Mouse (Mus musculus): ENCODE data around the gene Dnm2. TPM values are rescaled to one million over a fixed set of nuclear protein-coding genes. Genes with fewer than 3 reads are reported as not detected.
A peak's percentile ranks its signal among the peaks of the same experiment; 100 is the strongest.
"Not testable (repeated sequence)": the region's sequence is repeated elsewhere in the genome, so short reads cannot be mapped to it uniquely, and the experiment has no call there.

Gene Dnm2
- polyA plus RNA-seq, 1 experiment from 2014 or later = 77.4 TPM

DNA sequence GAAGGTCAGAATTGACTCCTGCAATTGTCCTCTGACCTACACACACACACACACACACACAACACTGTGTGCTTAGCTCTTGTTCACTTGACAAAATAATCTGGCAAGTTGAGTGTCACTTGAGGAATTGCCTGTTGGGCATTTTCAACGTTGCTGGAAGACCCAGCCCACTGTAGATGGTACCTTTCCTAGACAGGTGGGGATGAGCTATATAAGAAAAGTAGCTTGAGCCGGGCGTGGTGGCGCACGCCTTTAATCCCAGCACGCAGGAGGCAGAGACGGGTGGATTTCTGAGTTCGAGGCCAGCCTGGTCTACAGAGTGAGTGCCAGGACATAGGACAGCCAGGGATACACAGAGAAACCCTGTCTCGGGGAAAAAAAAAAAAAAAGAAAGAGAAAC is 86.3 kb downstream of the Dnm2 start:
- Histone ChIP-seq H3K9ac (peak overlapping the region; percentile 81; the same call in 1 of the 2 replicates), H3K36me3 (peaks cover 28% of the 10 kb centered on the region), H3K9me3 (no peaks in the 10 kb centered on the region), H3K27ac (peak overlapping the region; percentile 96; the same call in 1 of the 2 replicates), H3K4me1 (peaks cover 19% of the 10 kb centered on the region), H3K4me2 (peak overlapping the region; percentile 67), H3K4me3 (peak overlapping the region; percentile 86), H3K27me3 (no peaks in the 10 kb centered on the region)
- WGBS = 74% methylated on average over 9 of the region's 9 CpGs
- no peak for ATAC-seq (ENCODE audit: borderline replicate concordance, extremely low read depth, low FRiP score, low TSS enrichment)

DNA sequence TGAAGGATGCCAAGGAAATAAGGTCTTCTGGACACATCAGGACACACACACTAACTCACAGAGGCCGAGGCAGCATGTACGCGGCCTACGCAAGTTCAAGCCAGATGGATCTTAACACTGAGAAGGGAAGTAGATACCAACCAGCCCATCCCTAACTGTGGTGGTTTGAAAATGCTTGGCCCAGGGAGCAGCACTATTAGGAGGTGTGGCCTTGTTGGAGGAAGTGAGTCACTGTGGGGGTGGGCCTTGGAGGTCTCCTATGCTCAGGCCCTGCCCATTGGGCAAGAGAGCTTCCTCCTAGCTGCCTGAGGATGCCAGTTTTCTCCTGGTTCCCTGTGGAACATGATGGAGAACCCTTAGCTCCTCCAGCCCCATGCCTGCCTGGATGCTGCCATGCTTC is 88.8 kb downstream of the Dnm2 start:
- ATAC-seq (ENCODE audit: borderline replicate concordance, extremely low read depth, low FRiP score, low TSS enrichment) = no peak
- Histone ChIP-seq H3K4me3 (no peak overlapping the region), H3K4me2 (no peak overlapping the region), H3K27ac (no peak overlapping the region), H3K4me1 (peaks cover 18% of the 10 kb centered on the region), H3K9ac (no peak overlapping the region), H3K27me3 (no peaks in the 10 kb centered on the region), H3K9me3 (no peaks in the 10 kb centered on the region), H3K36me3 (peaks cover 5% of the 10 kb centered on the region)
- 98% methylated on average over 4 of the region's 4 CpGs for WGBS

DNA sequence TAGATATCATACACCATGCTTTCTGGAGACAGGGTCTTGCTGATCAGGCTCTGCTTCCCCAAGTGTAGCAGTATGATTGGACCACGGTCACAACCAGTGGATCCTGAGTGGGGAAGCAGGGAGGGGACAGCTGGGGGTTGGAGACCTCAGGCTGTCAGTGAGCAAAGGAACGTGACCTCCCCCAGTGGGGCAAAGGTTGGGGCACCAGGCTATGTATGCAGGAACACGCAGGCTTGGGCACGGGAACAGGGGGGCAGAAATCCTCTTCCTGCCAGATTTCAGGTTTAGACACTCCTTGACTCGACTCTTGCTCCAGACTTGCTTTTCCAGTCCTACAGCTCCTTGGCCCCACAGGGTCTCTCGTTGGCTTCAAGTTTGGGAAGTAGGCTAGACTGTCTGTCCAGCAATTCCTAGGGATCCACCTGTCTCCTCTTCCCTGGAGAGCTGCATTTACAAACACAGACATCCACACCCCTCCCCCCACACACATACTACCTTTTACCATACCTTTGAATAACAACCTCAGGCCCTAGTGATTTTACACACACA is 93.3 kb downstream of the Dnm2 start:
- no peak overlapping the region for H3K4me2 ChIP-seq
- no peaks in the 10 kb centered on the region for H3K9me3 ChIP-seq
- H3K9ac ChIP-seq = no peak overlapping the region
- H3K4me3 ChIP-seq = no peak overlapping the region
- H3K36me3 ChIP-seq = no peaks in the 10 kb centered on the region
- WGBS = 65% methylated on average over 6 of the region's 6 CpGs
- no peak overlapping the region for H3K27ac ChIP-seq
- H3K27me3 ChIP-seq = no peaks in the 10 kb centered on the region
- ATAC-seq (ENCODE audit: borderline replicate concordance, extremely low read depth, low FRiP score, low TSS enrichment) = no peak
- no peaks in the 10 kb centered on the region for H3K4me1 ChIP-seq

- not testable (repeated sequence) for H3K36me3 ChIP-seq; H3K9me3 ChIP-seq; H3K4me1 ChIP-seq; H3K27me3 ChIP-seq; ATAC-seq (ENCODE audit: borderline replicate concordance, extremely low read depth, low FRiP score, low TSS enrichment); H3K9ac ChIP-seq; H3K4me2 ChIP-seq; H3K4me3 ChIP-seq; H3K27ac ChIP-seq
- 76% methylated on average over 6 of the region's 6 CpGs for WGBS
Observed at GRCm38 (mm10) chr9:21518690-21519089, 94.0 kb downstream of the Dnm2 start.

DNA sequence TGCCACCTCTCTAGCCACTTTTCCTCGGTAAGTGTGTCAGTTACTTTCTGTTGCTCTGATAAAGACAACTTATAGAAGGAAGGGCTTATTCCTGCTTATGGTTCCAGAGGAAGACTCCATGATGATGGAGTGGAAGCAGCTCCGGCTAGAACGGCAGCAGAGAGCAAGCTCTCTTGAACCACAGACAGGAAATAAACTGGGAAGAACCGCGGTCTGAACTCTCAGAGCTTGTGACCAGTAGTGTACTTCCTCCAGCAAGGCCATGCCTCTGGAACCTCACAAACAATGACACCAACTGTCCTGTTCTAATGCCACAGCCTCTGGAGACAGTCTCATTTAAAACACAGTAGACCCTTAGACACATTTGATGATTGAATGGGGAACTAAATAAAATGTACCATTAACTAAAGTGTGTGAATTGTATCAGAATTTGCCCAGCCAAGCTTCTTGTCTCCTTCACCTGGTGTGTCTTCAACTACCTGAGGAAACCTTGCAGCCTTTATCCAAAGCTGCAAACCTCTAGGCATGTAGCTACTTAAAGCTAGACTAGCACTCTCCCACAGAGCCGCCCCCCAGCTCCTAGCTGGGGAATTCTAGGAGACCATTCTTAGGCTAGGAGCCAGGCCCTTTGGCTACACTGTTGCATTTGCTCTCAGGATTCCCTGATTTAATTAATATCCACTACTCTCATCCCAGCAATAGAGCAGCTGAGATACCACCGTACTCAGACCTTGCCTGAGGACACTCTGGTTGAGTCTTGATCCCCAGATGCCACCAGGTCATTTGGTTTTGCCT is 100.6 kb downstream of the Dnm2 start:
- Histone ChIP-seq H3K36me3 (no peaks in the 10 kb centered on the region), H3K27me3 (no peaks in the 10 kb centered on the region), H3K4me3 (no peak overlapping the region), H3K4me1 (no peaks in the 10 kb centered on the region), H3K9me3 (no peaks in the 10 kb centered on the region), H3K4me2 (no peak overlapping the region), H3K9ac (no peak overlapping the region), H3K27ac (no peak overlapping the region)
- ATAC-seq (ENCODE audit: borderline replicate concordance, extremely low read depth, low FRiP score, low TSS enrichment) = no peak
- 68% methylated on average over 7 of the region's 7 CpGs for WGBS

GRCm38 (mm10) chr9:21525937-21526633 is 101.4 kb downstream of the Dnm2 start, which contains the start of gene AB124611:
AB124611 (plus strand) TSS chr9:21526176.
- Histone ChIP-seq H3K9ac (no peak within 1 kb of the TSS), H3K9me3 (no peaks in the 10 kb centered on the region), H3K4me2 (peak within 1 kb of the TSS; percentile 1; the same call in 1 of the 2 replicates), H3K36me3 (no peaks in the 10 kb centered on the region), H3K4me3 (no peak within 1 kb of the TSS), H3K27ac (no peak within 1 kb of the TSS), H3K4me1 (no peaks in the 10 kb centered on the region), H3K27me3 (no peaks in the 10 kb centered on the region)
- WGBS = 48% methylated on average over 14 of the region's 14 CpGs
- no peak for ATAC-seq (ENCODE audit: borderline replicate concordance, extremely low read depth, low FRiP score, low TSS enrichment)

DNA sequence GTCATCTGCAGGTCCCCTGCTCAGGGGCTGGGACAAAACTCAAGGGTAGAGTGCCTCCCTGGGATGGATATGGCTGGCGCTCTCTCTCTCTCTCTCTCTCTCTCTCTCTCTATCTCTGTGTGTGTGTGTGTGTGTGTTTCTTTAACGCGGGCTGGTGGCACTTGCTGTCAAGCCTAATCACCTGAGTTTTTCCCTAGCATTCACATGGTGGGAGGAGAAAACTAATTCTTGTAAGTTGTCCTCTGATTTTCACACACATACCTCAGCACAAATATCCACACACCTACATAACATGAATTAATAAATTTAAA is 101.9 kb downstream of the Dnm2 start:
- Histone ChIP-seq H3K4me1 (no peaks in the 10 kb centered on the region), H3K27me3 (no peaks in the 10 kb centered on the region), H3K4me2 (peak overlapping the region; percentile 1; the same call in 1 of the 2 replicates), H3K36me3 (no peaks in the 10 kb centered on the region), H3K9ac (no peak overlapping the region), H3K4me3 (no peak overlapping the region), H3K9me3 (no peaks in the 10 kb centered on the region), H3K27ac (no peak overlapping the region)
- WGBS = 39% methylated on average over 3 of the region's 3 CpGs
- no peak for ATAC-seq (ENCODE audit: borderline replicate concordance, extremely low read depth, low FRiP score, low TSS enrichment)

DNA sequence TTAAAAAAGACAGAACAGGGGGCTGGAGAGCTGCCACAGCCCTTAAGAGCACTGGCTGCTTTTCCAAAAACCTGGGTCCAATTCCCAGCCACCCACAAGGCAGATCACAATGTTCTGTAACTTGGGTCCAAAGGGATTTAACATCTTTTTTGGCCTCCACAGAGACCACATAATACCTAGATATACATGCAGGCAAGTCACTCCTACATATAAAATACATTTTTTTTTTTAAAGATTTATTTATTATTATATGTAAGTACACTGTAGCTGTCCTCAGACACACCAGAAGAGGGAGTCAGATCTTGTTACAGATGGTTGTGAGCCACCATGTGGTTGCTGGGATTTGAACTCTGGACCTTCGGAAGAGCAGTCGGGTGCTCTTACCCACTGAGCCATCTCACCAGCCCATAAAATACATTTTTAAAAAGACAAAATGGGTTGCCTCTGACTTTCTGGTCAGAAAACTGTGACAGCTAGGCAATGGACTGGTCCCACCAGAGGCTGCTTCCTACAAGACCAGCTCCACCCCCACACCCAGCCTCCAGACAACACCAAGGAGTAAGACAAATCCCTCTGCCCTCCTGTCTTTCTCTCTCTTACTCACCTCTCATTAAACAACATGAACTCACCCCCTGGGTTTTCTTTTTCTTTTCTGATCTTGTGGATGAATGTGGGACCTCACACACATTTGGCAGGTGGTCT is 102.5 kb downstream of the Dnm2 start:
- no peak overlapping the region for H3K9ac ChIP-seq
- no peak overlapping the region for H3K4me2 ChIP-seq
- no peak overlapping the region for H3K4me3 ChIP-seq
- H3K27me3 ChIP-seq = no peaks in the 10 kb centered on the region
- H3K9me3 ChIP-seq = no peaks in the 10 kb centered on the region
- WGBS = 96% methylated on average over 2 of the region's 2 CpGs
- no peaks in the 10 kb centered on the region for H3K4me1 ChIP-seq
- no peak for ATAC-seq (ENCODE audit: borderline replicate concordance, extremely low read depth, low FRiP score, low TSS enrichment)
- H3K36me3 ChIP-seq = no peaks in the 10 kb centered on the region
- H3K27ac ChIP-seq = no peak overlapping the region

- no peak overlapping the region for H3K9ac ChIP-seq
- H3K4me3 ChIP-seq = no peak overlapping the region
- no peaks in the 10 kb centered on the region for H3K9me3 ChIP-seq
- H3K4me1 ChIP-seq = no peaks in the 10 kb centered on the region
- 65% methylated on average over 1 of the region's 1 CpGs for WGBS
- no peak overlapping the region for H3K27ac ChIP-seq
- no peaks in the 10 kb centered on the region for H3K27me3 ChIP-seq
- H3K4me2 ChIP-seq = no peak overlapping the region
- no peak for ATAC-seq (ENCODE audit: borderline replicate concordance, extremely low read depth, low FRiP score, low TSS enrichment)
- no peaks in the 10 kb centered on the region for H3K36me3 ChIP-seq
Observed at GRCm38 (mm10) chr9:21527917-21528324, 103.2 kb downstream of the Dnm2 start.

GRCm38 (mm10) chr9:21536501-21536900 is 111.8 kb downstream of the Dnm2 start:
- Histone ChIP-seq H3K9me3 (no peaks in the 10 kb centered on the region), H3K4me2 (no peak overlapping the region), H3K4me3 (no peak overlapping the region), H3K4me1 (no peaks in the 10 kb centered on the region), H3K27ac (no peak overlapping the region), H3K9ac (no peak overlapping the region), H3K27me3 (no peaks in the 10 kb centered on the region), H3K36me3 (no peaks in the 10 kb centered on the region)
- no peak for ATAC-seq (ENCODE audit: borderline replicate concordance, extremely low read depth, low FRiP score, low TSS enrichment)
- WGBS = 92% methylated on average over 14 of the region's 14 CpGs

- WGBS = 68% methylated on average over 4 of the region's 4 CpGs
- no peak for ATAC-seq (ENCODE audit: borderline replicate concordance, extremely low read depth, low FRiP score, low TSS enrichment)
- Histone ChIP-seq H3K4me2 (no peak overlapping the region), H3K9me3 (no peaks in the 10 kb centered on the region), H3K4me3 (no peak overlapping the region), H3K27me3 (no peaks in the 10 kb centered on the region), H3K4me1 (no peaks in the 10 kb centered on the region), H3K27ac (no peak overlapping the region), H3K36me3 (no peaks in the 10 kb centered on the region), H3K9ac (no peak overlapping the region)
Observed at GRCm38 (mm10) chr9:21537009-21537408, 112.3 kb downstream of the Dnm2 start.
